In genomic region chr7:66749998-66750397, GRCm38 (mm10) we compare ENCODE assay signal across 22 mouse cellular contexts. TPM values are rescaled to one million over a fixed set of nuclear protein-coding genes. Genes with fewer than 3 reads are reported as not detected.
"Had no signal": no experiment of that assay in that cellular context is flagged by ENCODE, and none has a peak within 500 bp of the region (broad histone marks: within the 10 kb centered on the region; RNA-seq: fewer than 3 reads in every experiment).

No protein-coding gene starts in this region.

- H3K27me3 ChIP-seq: midbrain, embryonic 12.5 days; midbrain, embryonic 15.5 days; neural tube, embryonic 12.5 days; neural tube, embryonic 15.5 days had no signal

- H3K9ac ChIP-seq: liver, embryonic 14.5 days; midbrain, embryonic 12.5 days; midbrain, embryonic 15.5 days; neural tube, embryonic 12.5 days; neural tube, embryonic 15.5 days had no signal

- H3K4me3 ChIP-seq: layer of hippocampus, adult 2 months; midbrain, embryonic 12.5 days; midbrain, embryonic 15.5 days; neural tube, embryonic 12.5 days; neural tube, embryonic 15.5 days had no signal

- DNase-seq: kidney, adult 11 months; kidney, adult 8-10 months; kidney, postnatal 14 days; layer of hippocampus, adult 9-11 months; lung, adult 18-20 months; lung, postnatal 14 days; right cerebral cortex, adult 18-20 months; right cerebral cortex, postnatal 14 days; right cerebral cortex, postnatal 4 days; thymus, adult 18-20 months; thymus, postnatal 36 days had no signal

- ATAC-seq: midbrain, embryonic 15.5 days had no signal

- H3K9me3 ChIP-seq: midbrain, embryonic 12.5 days; midbrain, embryonic 15.5 days; neural tube, embryonic 12.5 days; neural tube, embryonic 15.5 days had no signal

- H3K36me3 ChIP-seq: midbrain, embryonic 12.5 days; midbrain, embryonic 15.5 days; neural tube, embryonic 12.5 days; neural tube, embryonic 15.5 days had no signal

- H3K4me1 ChIP-seq: midbrain, embryonic 12.5 days; midbrain, embryonic 15.5 days; neural tube, embryonic 12.5 days; neural tube, embryonic 15.5 days had no signal

- H3K4me2 ChIP-seq: liver, embryonic 11.5 days; midbrain, embryonic 12.5 days; midbrain, embryonic 15.5 days; neural tube, embryonic 12.5 days; neural tube, embryonic 15.5 days had no signal

- H3K27ac ChIP-seq: layer of hippocampus, adult 2 months; liver, embryonic 14.5 days; macrophage; midbrain, embryonic 12.5 days; midbrain, embryonic 15.5 days; neural tube, embryonic 12.5 days; neural tube, embryonic 15.5 days; stomach, postnatal 0 days had no signal

RNA-seq across cellular contexts. Expression of gene Cers3, which starts 6.7 kb away (rescaled TPM):
- total RNA-seq: megakaryocyte, adult 5-6 weeks had no signal
- polyA plus RNA-seq: large intestine, adult 2 months; macrophage had no signal
